Comparison of ENCODE assay signal across 9 mouse cellular contexts in the genomic region with DNA sequence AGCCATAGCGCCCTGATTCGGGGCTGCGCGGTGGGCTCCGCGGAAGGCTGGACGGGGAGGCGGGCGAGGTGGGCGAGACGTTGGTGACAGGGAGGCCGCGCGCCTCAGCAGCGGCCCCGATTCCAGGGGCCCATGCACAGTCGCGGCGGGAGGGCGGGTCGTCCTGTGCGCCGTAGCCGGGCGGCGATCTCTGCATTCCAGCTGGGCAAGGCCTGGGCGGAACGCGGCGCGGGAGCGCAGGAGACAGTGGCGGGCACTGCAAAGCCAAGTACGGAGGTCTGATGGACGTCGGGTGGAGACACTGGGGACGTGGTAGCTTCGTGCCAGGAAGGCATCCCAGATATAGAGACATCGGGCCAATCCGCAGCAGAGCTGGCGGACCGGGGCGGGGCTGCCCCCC. TPM values are rescaled to one million over a fixed set of nuclear protein-coding genes. Genes with fewer than 3 reads are reported as not detected.
DNase-seq lines count a peak whose midpoint lies in the region; ATAC-seq and TF ChIP-seq lines count a peak whose summit lies in the region.
"Had no signal": no experiment of that assay in that cellular context is flagged by ENCODE, and none has a peak within 500 bp of the region (broad histone marks: within the 10 kb centered on the region; RNA-seq: fewer than 3 reads in every experiment).

A gene (minus strand): TSS at position 315 of the 400 bp plus-strand sequence.

- peak in 1 of 2 experiments; percentile 43 for DNase-seq in left cerebral cortex, adult 2 months (ENCODE audit: extremely low spot score in 1 of 2, low spot score in 2 of 2)
- DNase-seq in left cerebral cortex, adult 8-10 months (ENCODE audit: low spot score in 2 of 2), result no peak
- peak; percentile 83 for DNase-seq in kidney, postnatal 10 days
- peak; percentile 70 for DNase-seq in lung, embryonic 14.5 days
- no peak for DNase-seq in spleen, adult 12 weeks (ENCODE audit: low spot score)

- H3K27me3 ChIP-seq in embryonic facial prominence, embryonic 15.5 days, result peaks cover 46% of the 10 kb centered on the region
- H3K27me3 ChIP-seq in heart, embryonic 15.5 days, result peaks cover 70% of the 10 kb centered on the region
- peaks cover 43% of the 10 kb centered on the region for H3K27me3 ChIP-seq in lung, embryonic 14.5 days (ENCODE audit: insufficient read depth, low read length)
- H3K27me3 ChIP-seq in stomach, embryonic 14.5 days (ENCODE audit: control insufficient read depth, insufficient read depth, low read length), result peaks cover 41% of the 10 kb centered on the region

- H3K36me3 ChIP-seq in embryonic facial prominence, embryonic 15.5 days, result no peaks in the 10 kb centered on the region; the same call in 1 of the 2 replicates
- no peaks in the 10 kb centered on the region for H3K36me3 ChIP-seq in heart, embryonic 15.5 days
- H3K36me3 ChIP-seq in lung, embryonic 14.5 days (ENCODE audit: insufficient read depth), result 0 out of 2 replicates have a peak, but pooled peaks cover 3% of the 10 kb centered on the region
- no peaks in the 10 kb centered on the region for H3K36me3 ChIP-seq in stomach, embryonic 14.5 days (ENCODE audit: control insufficient read depth, insufficient read depth, low read length)

- peak within 1 kb of the TSS; percentile 85 for H3K4me2 ChIP-seq in embryonic facial prominence, embryonic 15.5 days (replicated peaks)
- peak within 1 kb of the TSS; percentile 78 for H3K4me2 ChIP-seq in heart, embryonic 15.5 days
- H3K4me2 ChIP-seq in lung, embryonic 14.5 days, result peak within 1 kb of the TSS; percentile 71
- H3K4me2 ChIP-seq in stomach, embryonic 14.5 days (replicated peaks; ENCODE audit: low read depth, low read length), result peak within 1 kb of the TSS; percentile 72

- H3K9ac ChIP-seq in embryonic facial prominence, embryonic 15.5 days, result peak within 1 kb of the TSS; percentile 28
- H3K9ac ChIP-seq in heart, embryonic 15.5 days, result peak within 1 kb of the TSS; percentile 53
- peak within 1 kb of the TSS; percentile 56 for H3K9ac ChIP-seq in lung, embryonic 14.5 days
- peak within 1 kb of the TSS; percentile 33; the same call in 1 of the 2 replicates for H3K9ac ChIP-seq in stomach, embryonic 14.5 days (replicated peaks; ENCODE audit: low read depth, low read length)

- WGBS in embryonic facial prominence, embryonic 15.5 days, result under 1% methylated on average over 43 of the region's 43 CpGs
- WGBS in heart, embryonic 15.5 days, result under 1% methylated on average over 43 of the region's 43 CpGs
- WGBS in lung, embryonic 14.5 days, result 1% methylated on average over 42 of the region's 43 CpGs
- WGBS in stomach, embryonic 14.5 days, result under 1% methylated on average over 40 of the region's 43 CpGs

- ATAC-seq in embryonic facial prominence, embryonic 15.5 days (ENCODE audit: insufficient number of reproducible peaks, low FRiP score, low TSS enrichment, low read depth), result peak; percentile 17; the same call in 1 of the 2 replicates
- ATAC-seq in heart, embryonic 15.5 days (replicated peaks; ENCODE audit: insufficient number of reproducible peaks, insufficient read depth, low FRiP score, low read depth), result peak; percentile 51; the same call in 1 of the 2 replicates
- ATAC-seq in lung, embryonic 14.5 days (ENCODE audit: insufficient read depth), result peak; percentile 49
- no peak for ATAC-seq in stomach, embryonic 14.5 days (ENCODE audit: insufficient number of reproducible peaks, insufficient read depth, low FRiP score, low read depth)

- H3K27ac ChIP-seq in left cerebral cortex, adult 2 months, result peak within 1 kb of the TSS; percentile 59
- peak within 1 kb of the TSS; percentile 58; the same call in 1 of the 2 replicates for H3K27ac ChIP-seq in embryonic facial prominence, embryonic 15.5 days (replicated peaks)
- peak within 1 kb of the TSS; percentile 68 for H3K27ac ChIP-seq in heart, embryonic 15.5 days
- peak within 1 kb of the TSS; percentile 46; the same call in 1 of the 2 replicates for H3K27ac ChIP-seq in lung, embryonic 14.5 days (ENCODE audit: low read depth)
- H3K27ac ChIP-seq in stomach, embryonic 14.5 days (ENCODE audit: low read length), result peak within 1 kb of the TSS; percentile 39; the same call in 1 of the 2 replicates
- H3K27ac ChIP-seq: macrophage had no signal

- intact Hi-C loops in left cerebral cortex, adult 2 months (cut with DNase I), result no loop called here

- H3K4me1 ChIP-seq in embryonic facial prominence, embryonic 15.5 days, result peaks cover 56% of the 10 kb centered on the region
- peaks cover 27% of the 10 kb centered on the region for H3K4me1 ChIP-seq in heart, embryonic 15.5 days (replicated peaks)
- H3K4me1 ChIP-seq in lung, embryonic 14.5 days (ENCODE audit: insufficient read depth), result no peaks in the 10 kb centered on the region
- H3K4me1 ChIP-seq in stomach, embryonic 14.5 days (ENCODE audit: control insufficient read depth, insufficient read depth, low read length), result peaks cover 12% of the 10 kb centered on the region; the same call in 1 of the 2 replicates

- peak within 1 kb of the TSS; percentile 40 for H3K4me3 ChIP-seq in left cerebral cortex, adult 2 months
- H3K4me3 ChIP-seq in embryonic facial prominence, embryonic 15.5 days (replicated peaks), result peak within 1 kb of the TSS; percentile 57
- peak within 1 kb of the TSS; percentile 56 for H3K4me3 ChIP-seq in heart, embryonic 15.5 days
- H3K4me3 ChIP-seq in lung, embryonic 14.5 days (ENCODE audit: low read depth, low read length), result peak within 1 kb of the TSS; percentile 54
- peak within 1 kb of the TSS; percentile 44 for H3K4me3 ChIP-seq in stomach, embryonic 14.5 days (ENCODE audit: low read depth, low read length)

- H3K9me3 ChIP-seq in embryonic facial prominence, embryonic 15.5 days (replicated peaks), result no peaks in the 10 kb centered on the region
- H3K9me3 ChIP-seq in heart, embryonic 15.5 days (replicated peaks), result no peaks in the 10 kb centered on the region
- no peaks in the 10 kb centered on the region for H3K9me3 ChIP-seq in lung, embryonic 14.5 days (ENCODE audit: low read depth, low read length)
- H3K9me3 ChIP-seq in stomach, embryonic 14.5 days (ENCODE audit: control insufficient read depth, low read depth, low read length), result no peaks in the 10 kb centered on the region

- TF ChIP-seq CTCF in left cerebral cortex, adult 2 months (IDR thresholded peaks at IDR 0.05), result no peak
- TF ChIP-seq CTCF in lung, embryonic 14.5 days (IDR thresholded peaks at IDR 0.05; ENCODE audit: low read depth), result no peak

RNA-seq across cellular contexts. Expression of the gene that starts here (rescaled TPM):
- total RNA-seq in left cerebral cortex, adult 2 months (2021), result 10 to 100 TPM; 10.9 to 11.2 TPM
- 10 to 100 TPM in 1 of 4 experiments, 1 to 10 TPM in 3; 5.8 to 11.8 (median 7.8) TPM for total RNA-seq in left cerebral cortex, adult 8-10 months (2022)
- polyA plus RNA-seq in embryonic facial prominence, embryonic 15.5 days (2015; fragmentation: Nextera tagmentation; extraction: Ambion mirVana), result 65.1 and 75.3 TPM in 2 replicates
- 41.9 and 47.2 TPM in 2 replicates for polyA plus RNA-seq in heart, embryonic 15.5 days (2015; fragmentation: Nextera tagmentation; extraction: Ambion mirVana)
- 55.4 and 64.7 TPM in 2 replicates for polyA plus RNA-seq in lung, embryonic 14.5 days (2014; fragmentation: Nextera tagmentation; extraction: Ambion mirVana)
- 25.9 and 28.4 TPM in 2 replicates for polyA plus RNA-seq in stomach, embryonic 14.5 days (2014; fragmentation: Nextera tagmentation; extraction: Ambion mirVana)
- polyA plus RNA-seq: macrophage had no signal

Comparison
In these comparisons a context has a peak if more than half of its experiments do, and no peak if none do; other contexts are left out.
1. DNase-seq: peak in kidney, postnatal 10 days (single experiment) and lung, embryonic 14.5 days (single experiment); none in left cerebral cortex, adult 8-10 months (0 of 2) and spleen, adult 12 weeks (single experiment).
2. Peak in every context shown above with its lines, with median percentiles within 50 percentile points of each other: H3K27ac ChIP-seq, H3K4me3 ChIP-seq, H3K4me2 ChIP-seq and H3K9ac ChIP-seq.